Mouse (Mus musculus): ENCODE measurements around the gene Txnip.

- TF ChIP-seq CTCF (IDR thresholded peaks at IDR 0.05; ENCODE audit: low read depth, low read length) (no peak), TAL1 (conservative IDR thresholded peaks at IDR 0.05; ENCODE audit: low read depth, low read length) (no peak)
Observed at GRCm38 (mm10) chr3:96569506-96569905, 11.7 kb downstream of the Txnip start.
